Mouse (Mus musculus) R1 (cell line): ENCODE data around the gene Pus1.

Experiments
- DNase-seq: peaks from one replicate; pipeline ENCODE4 v3.0.0-alpha.2; 2018; ENCODE audit warnings: low read depth, low spot score

Pus1 gene

GRCm38 (mm10) chr5:110779998-110780760, at the start of gene Pus1:
TSS of gene Pus1 (minus strand) at chr5:110780659.
- DNase-seq: peak; percentile 89

GRCm38 (mm10) chr5:110827576-110827975, 47.1 kb upstream of the Pus1 start:
- no peak for DNase-seq

- no peak for DNase-seq
Measured at GRCm38 (mm10) chr5:110826781-110827495, 46.5 kb upstream of the Pus1 start.

- no peak for DNase-seq
Measured at GRCm38 (mm10) chr5:110824421-110824820, 44.0 kb upstream of the Pus1 start.

GRCm38 (mm10) chr5:110809667-110810325, 29.3 kb upstream of the Pus1 start, which contains the start of gene Ulk1:
TSS of gene Ulk1 (minus strand) at chr5:110810097.
- DNase-seq: peak; percentile 98

GRCm38 (mm10) chr5:110808821-110809666, 28.6 kb upstream of the Pus1 start:
- peak; percentile 81 for DNase-seq

- peak; percentile 92 for DNase-seq
Measured at GRCm38 (mm10) chr5:110808061-110808631, 27.7 kb upstream of the Pus1 start.

- DNase-seq: no peak
Measured at GRCm38 (mm10) chr5:110807453-110807852, 27.0 kb upstream of the Pus1 start.

GRCm38 (mm10) chr5:110806676-110807075, 26.2 kb upstream of the Pus1 start:
- peak; percentile 68 for DNase-seq

- peak; percentile 90 for DNase-seq
Measured at GRCm38 (mm10) chr5:110806154-110806553, 25.7 kb upstream of the Pus1 start.

- DNase-seq: peak; percentile 98
Measured at GRCm38 (mm10) chr5:110804012-110804743, 23.7 kb upstream of the Pus1 start.

- no peak for DNase-seq
Measured at GRCm38 (mm10) chr5:110802809-110803208, 22.4 kb upstream of the Pus1 start.

GRCm38 (mm10) chr5:110802186-110802585, 21.7 kb upstream of the Pus1 start:
- no peak for DNase-seq

- no peak for DNase-seq
Measured at GRCm38 (mm10) chr5:110801036-110801624, 20.7 kb upstream of the Pus1 start.

GRCm38 (mm10) chr5:110797696-110798095, 17.2 kb upstream of the Pus1 start:
- DNase-seq: peak; percentile 73

GRCm38 (mm10) chr5:110794363-110794762, 13.9 kb upstream of the Pus1 start:
- DNase-seq: no peak

- peak; percentile 79 for DNase-seq
Measured at GRCm38 (mm10) chr5:110788684-110789083, 8.2 kb upstream of the Pus1 start.

GRCm38 (mm10) chr5:110786081-110786835, 5.8 kb upstream of the Pus1 start:
- DNase-seq: peak; percentile 67

GRCm38 (mm10) chr5:110783150-110783549, 2.7 kb upstream of the Pus1 start:
- DNase-seq: peak; percentile 36
